Mouse (Mus musculus) CD8-positive naive resting alpha-beta T cell, adult 2 months (primary cell): ENCODE results near the gene Olfr1032.
"Not testable (repeated sequence)": the region's sequence is repeated elsewhere in the genome, so short reads cannot be mapped to it uniquely, and the experiment has no call there.

Experiments
- DNase-seq, 2 experiments: peaks; one replicate each; pipeline ENCODE4 v3.0.0; 2022; ENCODE audit warnings: low read depth in 2 of 2, low spot score in 2 of 2

Gene Olfr1032

GRCm38 (mm10) chr2:86005240-86005639, at the start of gene Olfr1032:
TSS of gene Olfr1032 (plus strand) at chr2:86005540.
- DNase-seq, result no peak

DNA sequence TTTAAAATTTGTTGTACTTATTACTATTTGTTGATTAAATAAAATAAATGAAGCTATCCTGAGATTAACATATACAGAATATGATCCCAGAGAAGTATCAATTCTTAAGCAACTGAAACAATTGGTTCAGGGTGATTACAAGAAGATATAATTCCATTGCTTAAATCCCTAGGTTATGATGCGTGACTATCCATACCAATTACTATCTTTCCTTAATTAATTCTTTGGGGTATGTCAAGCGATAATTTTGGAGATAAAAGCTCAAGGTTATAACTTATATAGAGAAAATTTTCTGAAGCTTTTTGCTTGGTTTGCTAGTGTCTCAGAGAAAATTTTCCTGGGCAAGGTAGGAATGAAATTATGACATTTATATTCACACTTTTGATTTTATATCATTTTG, 31.7 kb upstream of the Olfr1032 start, which contains the start of gene Olfr1029:
Gene Olfr1029 (plus strand): TSS at position 301 of the 400 bp plus-strand sequence.
- no peak for DNase-seq

DNA sequence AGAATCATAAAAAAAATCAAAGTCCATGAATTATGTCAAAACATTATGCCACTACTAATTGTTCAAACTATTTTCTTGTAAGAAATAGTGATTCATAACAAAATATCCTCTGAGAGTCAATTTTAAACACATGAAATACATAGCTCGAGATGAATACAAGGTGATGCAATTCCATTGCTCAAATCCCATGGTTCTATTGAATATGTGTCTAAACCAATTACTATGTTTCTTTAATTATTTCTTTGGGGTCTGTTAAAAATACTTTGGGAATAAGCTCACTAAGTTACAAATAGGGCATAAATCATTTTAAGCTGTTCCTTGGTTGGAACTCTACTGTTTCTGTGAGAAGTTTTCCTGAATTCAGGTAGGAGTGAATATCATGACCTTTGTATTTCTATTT, 26.4 kb upstream of the Olfr1032 start, which contains the start of gene Olfr1030:
Gene Olfr1030 (plus strand): TSS at position 301 of the 400 bp plus-strand sequence.
- no peak for DNase-seq

- no peak for DNase-seq
These were observed 15.3 kb upstream of the Olfr1032 start, which contains the start of gene Olfr1031 for GRCm38 (mm10) chr2:85990004-85990403. TSS of gene Olfr1031 (plus strand) at chr2:85990304.

DNA sequence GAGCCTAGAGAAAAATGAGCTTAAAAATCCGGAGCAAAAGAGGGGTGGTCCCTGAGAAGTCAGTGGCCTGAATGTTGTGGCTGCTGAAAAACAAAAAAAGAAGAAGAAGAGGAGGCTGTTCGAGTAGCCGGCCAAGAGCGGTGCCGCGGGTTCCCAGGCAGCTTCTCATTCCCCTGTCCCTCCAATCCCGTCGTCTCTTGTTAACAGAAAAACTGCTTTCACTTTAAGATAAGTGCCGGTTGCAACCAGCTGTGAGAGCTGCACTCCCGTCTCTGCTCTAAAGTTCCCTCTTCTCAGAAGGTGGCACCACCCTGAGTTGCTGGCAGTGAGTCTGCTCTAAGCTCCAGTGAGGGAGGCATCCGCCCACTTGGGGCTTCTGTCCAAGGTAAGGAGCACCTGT, 15.1 kb downstream of the Olfr1032 start, which contains the start of gene Olfr1033:
Gene Olfr1033 (plus strand): TSS at position 228 of the 400 bp plus-strand sequence.
- not testable (repeated sequence) for DNase-seq

DNA sequence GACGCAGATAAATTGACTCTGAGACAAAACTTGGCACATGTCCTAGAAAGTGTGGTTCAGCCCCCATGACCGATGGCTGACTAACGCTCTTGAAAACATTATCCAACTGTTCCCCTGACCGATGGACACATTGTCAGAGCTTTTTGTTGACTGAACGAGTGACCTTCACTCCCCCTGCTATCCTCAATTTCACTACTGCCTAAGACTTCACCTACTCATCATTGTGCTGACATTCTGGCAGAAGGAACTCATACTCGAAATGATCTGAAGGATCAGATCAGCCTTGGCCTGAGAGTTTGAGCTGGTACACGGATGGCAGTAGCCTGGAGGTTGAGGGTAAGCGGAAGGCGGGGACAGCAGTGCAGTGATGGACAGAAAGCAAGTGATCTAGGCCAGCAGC, 16.2 kb downstream of the Olfr1032 start:
- DNase-seq, result not testable (repeated sequence)

GRCm38 (mm10) chr2:86045561-86045960, 40.2 kb downstream of the Olfr1032 start, which contains the start of gene Olfr1034:
TSS of gene Olfr1034 (plus strand) at chr2:86045861.
- DNase-seq, result no peak

GRCm38 (mm10) chr2:86050777-86051176, 45.4 kb downstream of the Olfr1032 start:
- DNase-seq, result not testable (repeated sequence)
